Mouse (Mus musculus) midbrain, embryonic 14.5 days (tissue): ENCODE measurements at regions not wholly inside any gene's neighbourhood (a gene's known extent, or its start where the extent isn't known, plus 50 kb on each side); places are given as distances from the start of the nearest gene placed in this dataset.

ENCODE experiments used
- ATAC-seq: fragments of 200-750 bp; cut with Nextera tagmentation; 2 replicates; pipeline ENCODE4 v1.8.0; 2017; ENCODE audit warnings: moderate number of reproducible peaks, moderate library complexity; ENCODE audit not compliant: low FRiP score, low TSS enrichment
- DNase-seq: peaks from one replicate; pipeline ENCODE4 v3.0.0-alpha.2; 2015
- H3K27ac ChIP-seq: fragments of 300-500 bp; sonication (generic); replicated peaks from 2 replicates; pipeline ENCODE4 v1.5.1; 2014; ENCODE audit warnings: mild to moderate bottlenecking, low read depth, low read length, moderate library complexity
- H3K27me3 ChIP-seq: fragments of 300-500 bp; sonication (generic); 2 replicates; pipeline ENCODE4 v1.6.1; 2014; ENCODE audit warnings: low read length, control low read depth, mixed read lengths; ENCODE audit not compliant: control insufficient read depth, insufficient read depth
- H3K36me3 ChIP-seq: fragments of 300-500 bp; sonication (generic); 2 replicates; pipeline ENCODE4 v1.6.1; 2014; ENCODE audit warnings: low read length, control low read depth; ENCODE audit not compliant: control insufficient read depth, insufficient read depth
- H3K4me1 ChIP-seq: fragments of 300-500 bp; sonication (generic); 2 replicates; pipeline ENCODE4 v1.6.1; 2014; ENCODE audit warnings: mild to moderate bottlenecking, antibody characterized with exemption, low read length, control low read depth; ENCODE audit not compliant: control insufficient read depth, insufficient read depth
- H3K4me2 ChIP-seq: fragments of 300-500 bp; sonication (generic); 2 replicates; pipeline ENCODE4 v1.6.1; 2014; ENCODE audit warnings: mild to moderate bottlenecking, low read length, moderate library complexity
- H3K4me3 ChIP-seq: fragments of 300-500 bp; sonication (generic); replicated peaks from 2 replicates; pipeline ENCODE4 v1.5.1; 2014; ENCODE audit warnings: low read depth, low read length
- H3K9ac ChIP-seq: fragments of 300-500 bp; sonication (generic); replicated peaks from 2 replicates; pipeline ENCODE4 v1.6.1; 2014; ENCODE audit warnings: mild to moderate bottlenecking, low read length, moderate library complexity
- H3K9me3 ChIP-seq: fragments of 300-500 bp; sonication (generic); 2 replicates; pipeline ENCODE4 v1.6.1; 2016; ENCODE audit warnings: low read length, control low read depth, mixed read lengths; ENCODE audit not compliant: control insufficient read depth
- WGBS: fragments of 180-500 bp; shearing (Covaris S2); extraction: QIAGEN DNeasy Blood & Tissue Kit; methylation state at CpG from one replicate; pipeline ENCODE4 v1.1.7; 2014; 5-methylcytosine and 5-hydroxymethylcytosine counted together

- no peaks in the 10 kb centered on the region for H3K27me3 ChIP-seq
- no peak for ATAC-seq
- no peak overlapping the region for H3K27ac ChIP-seq
- no peak overlapping the region for H3K4me3 ChIP-seq
- no peaks in the 10 kb centered on the region for H3K9me3 ChIP-seq
- DNase-seq, result no peak
- H3K4me1 ChIP-seq, result peaks cover 14% of the 10 kb centered on the region
- no peak overlapping the region for H3K4me2 ChIP-seq
- no peak overlapping the region for H3K9ac ChIP-seq
- WGBS, result 90% methylated on average over 11 of the region's 11 CpGs
- H3K36me3 ChIP-seq, result no peaks in the 10 kb centered on the region
Observed at GRCm38 (mm10) chr1:42241601-42242220, 453.9 kb upstream of the Pou3f3 start.

DNA sequence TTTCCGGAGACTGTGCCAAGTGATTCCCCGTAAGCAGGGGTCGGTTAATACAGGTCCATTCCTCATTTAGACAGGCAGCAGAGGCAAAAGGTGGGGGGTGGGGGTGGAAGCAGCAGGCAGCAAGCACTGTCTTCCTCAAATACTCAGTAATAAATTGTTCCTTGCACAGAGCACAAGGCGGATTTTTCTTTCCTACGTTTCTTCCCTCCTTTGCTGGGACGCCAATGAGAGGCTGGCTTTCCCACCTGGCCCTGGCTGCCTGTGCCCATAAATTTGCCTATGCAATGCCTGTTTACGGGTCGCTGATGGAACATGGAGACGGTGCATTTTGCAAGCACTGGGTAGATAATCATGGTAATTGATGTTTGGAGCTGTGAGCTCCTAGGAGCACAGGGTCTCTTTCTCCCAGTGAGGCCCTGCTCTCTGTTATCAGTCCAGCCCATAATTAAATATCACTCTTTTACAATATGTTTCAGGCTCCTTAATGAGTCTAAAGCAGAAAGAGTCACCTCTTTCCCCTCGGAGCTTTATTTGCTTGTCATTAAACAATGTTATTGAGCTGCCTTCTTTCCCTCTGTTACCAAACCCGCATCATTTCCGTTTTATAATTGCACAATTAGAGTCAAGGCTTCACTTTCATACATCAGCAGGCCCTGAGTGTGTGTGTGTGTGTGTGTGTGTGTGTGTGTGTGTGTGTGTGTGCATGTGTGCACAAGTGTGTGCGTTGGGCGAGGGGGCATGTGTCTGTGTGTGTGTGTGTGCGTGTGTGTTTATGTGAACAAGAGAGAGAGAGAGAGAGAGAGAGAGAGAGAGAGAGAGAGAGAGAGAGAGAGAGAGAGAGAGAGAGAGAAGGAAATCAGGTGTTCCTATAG, 452.7 kb upstream of the Pou3f3 start:
- no peaks in the 10 kb centered on the region for H3K27me3 ChIP-seq
- peak overlapping the region; percentile 48 for H3K4me2 ChIP-seq
- no peaks in the 10 kb centered on the region for H3K9me3 ChIP-seq
- 19% methylated on average over 15 of the region's 15 CpGs for WGBS
- peak; percentile 58 for DNase-seq
- peak; percentile 15; the same call in 1 of the 2 replicates for ATAC-seq
- H3K9ac ChIP-seq, result no peak overlapping the region; the same call in 1 of the 2 replicates
- H3K4me3 ChIP-seq, result no peak overlapping the region
- peak overlapping the region; percentile 88 for H3K27ac ChIP-seq
- H3K4me1 ChIP-seq, result peaks cover 14% of the 10 kb centered on the region
- no peaks in the 10 kb centered on the region for H3K36me3 ChIP-seq

- 0% methylated on average over 5 of the region's 5 CpGs for WGBS
- peak overlapping the region; percentile 48 for H3K4me2 ChIP-seq
- H3K27me3 ChIP-seq, result no peaks in the 10 kb centered on the region
- H3K4me3 ChIP-seq, result 0 out of 2 replicates have a peak overlapping the region, but pooled peaks have one; percentile 4
- H3K36me3 ChIP-seq, result no peaks in the 10 kb centered on the region
- H3K9me3 ChIP-seq, result no peaks in the 10 kb centered on the region
- H3K27ac ChIP-seq, result peak overlapping the region; percentile 88
- no peak overlapping the region; the same call in 1 of the 2 replicates for H3K9ac ChIP-seq
- DNase-seq, result peak; percentile 71
- H3K4me1 ChIP-seq, result peaks cover 14% of the 10 kb centered on the region
- ATAC-seq, result peak; percentile 61
Observed at GRCm38 (mm10) chr1:42243458-42243855, 452.1 kb upstream of the Pou3f3 start.

GRCm38 (mm10) chr1:42243878-42244277, 451.7 kb upstream of the Pou3f3 start:
- H3K4me1 ChIP-seq, result peaks cover 14% of the 10 kb centered on the region
- no peaks in the 10 kb centered on the region for H3K27me3 ChIP-seq
- H3K4me3 ChIP-seq, result peak overlapping the region; percentile 4; the same call in 1 of the 2 replicates
- H3K9me3 ChIP-seq, result no peaks in the 10 kb centered on the region
- ATAC-seq, result peak; percentile 90
- peak overlapping the region; percentile 21; the same call in 1 of the 2 replicates for H3K9ac ChIP-seq
- 4% methylated on average over 14 of the region's 14 CpGs for WGBS
- DNase-seq, result peak; percentile 85
- H3K27ac ChIP-seq, result peak overlapping the region; percentile 88
- no peaks in the 10 kb centered on the region for H3K36me3 ChIP-seq
- H3K4me2 ChIP-seq, result peak overlapping the region; percentile 48

DNA sequence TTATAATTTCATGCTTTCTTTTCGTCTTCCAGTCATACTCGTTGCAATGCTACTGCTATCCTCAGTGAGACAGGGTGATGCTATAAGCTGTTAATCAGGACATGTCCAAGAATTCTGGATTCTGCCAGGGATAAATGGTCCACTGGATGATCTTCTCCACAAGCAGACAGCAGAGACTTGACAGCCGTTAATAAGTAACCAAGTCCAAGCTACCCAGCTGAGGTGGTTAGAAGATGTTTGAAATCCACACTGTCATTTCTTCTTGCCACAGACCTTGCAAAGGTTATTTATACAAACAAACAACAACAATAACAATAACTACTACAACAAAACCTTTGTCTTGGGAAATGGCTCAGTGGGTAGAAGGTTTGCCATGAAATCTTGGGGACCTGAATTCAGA, 443.2 kb upstream of the Pou3f3 start:
- DNase-seq, result no peak
- H3K27ac ChIP-seq, result no peak overlapping the region
- H3K4me1 ChIP-seq, result peaks cover 10% of the 10 kb centered on the region; the same call in 1 of the 2 replicates

DNA sequence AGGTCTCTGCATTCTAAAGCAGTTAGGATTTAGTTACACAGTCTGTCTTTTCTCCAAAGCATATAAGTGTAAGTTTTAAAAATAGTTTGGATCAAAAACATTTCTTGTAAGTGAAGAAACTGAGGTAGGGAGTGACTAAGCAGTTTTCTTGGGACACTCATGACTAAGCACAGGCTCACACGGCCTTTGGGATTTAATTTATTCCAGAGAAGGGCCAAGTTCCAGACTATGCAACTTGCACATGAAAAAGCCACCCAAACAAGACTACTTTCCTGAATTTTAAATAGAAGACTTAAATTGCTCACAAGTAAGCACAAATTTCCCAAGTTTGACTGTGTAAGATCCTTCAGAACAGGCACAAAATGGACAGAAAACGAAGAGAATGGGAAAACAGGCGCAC, 441.8 kb upstream of the Pou3f3 start:
- no peak overlapping the region for H3K4me3 ChIP-seq
- ATAC-seq, result no peak
- H3K27me3 ChIP-seq, result no peaks in the 10 kb centered on the region
- DNase-seq, result no peak
- H3K9ac ChIP-seq, result no peak overlapping the region
- 75% methylated on average over 3 of the region's 3 CpGs for WGBS
- peaks cover 24% of the 10 kb centered on the region for H3K4me1 ChIP-seq
- H3K9me3 ChIP-seq, result no peaks in the 10 kb centered on the region
- no peak overlapping the region for H3K27ac ChIP-seq
- H3K36me3 ChIP-seq, result no peaks in the 10 kb centered on the region
- no peak overlapping the region for H3K4me2 ChIP-seq

More for the DNA sequence above, 443.2 kb upstream of the Pou3f3 start:
- Histone ChIP-seq H3K9me3 (no peaks in the 10 kb centered on the region), H3K4me3 (no peak overlapping the region), H3K4me2 (no peak overlapping the region), H3K27me3 (no peaks in the 10 kb centered on the region), H3K36me3 (no peaks in the 10 kb centered on the region), H3K9ac (no peak overlapping the region)
- 89% methylated on average over 3 of the region's 3 CpGs for WGBS
- no peak for ATAC-seq

- Histone ChIP-seq H3K36me3 (no peaks in the 10 kb centered on the region), H3K9ac (no peak overlapping the region), H3K27ac (peak overlapping the region; percentile 90), H3K9me3 (no peaks in the 10 kb centered on the region), H3K4me1 (peaks cover 52% of the 10 kb centered on the region), H3K27me3 (no peaks in the 10 kb centered on the region), H3K4me2 (peak overlapping the region; percentile 46), H3K4me3 (no peak overlapping the region)
- DNase-seq, result peak; percentile 40
- no peak for ATAC-seq
- WGBS, result 60% methylated on average over 10 of the region's 10 CpGs
Observed at GRCm38 (mm10) chr1:42256911-42257595, 438.5 kb upstream of the Pou3f3 start.

GRCm38 (mm10) chr1:42257801-42258593, 437.6 kb upstream of the Pou3f3 start:
- no peaks in the 10 kb centered on the region for H3K36me3 ChIP-seq
- H3K4me2 ChIP-seq, result peak overlapping the region; percentile 46
- WGBS, result 6% methylated on average over 19 of the region's 19 CpGs
- ATAC-seq (peak; percentile 77), DNase-seq (peak; percentile 85)
- H3K27me3 ChIP-seq, result no peaks in the 10 kb centered on the region
- peak overlapping the region; percentile 39; the same call in 1 of the 2 replicates for H3K9ac ChIP-seq
- peak overlapping the region; percentile 8; the same call in 1 of the 2 replicates for H3K4me3 ChIP-seq
- no peaks in the 10 kb centered on the region for H3K9me3 ChIP-seq
- peak overlapping the region; percentile 90 for H3K27ac ChIP-seq
- H3K4me1 ChIP-seq, result peaks cover 59% of the 10 kb centered on the region
